Mouse (Mus musculus) retina, postnatal 7 days (tissue): ENCODE data around the gene Plcb3.

Experiments
- DNase-seq: peaks from one replicate; pipeline ENCODE4 v3.0.0-alpha.2; 2012; ENCODE audit warnings: low read depth, low spot score

The Plcb3 gene

DNA sequence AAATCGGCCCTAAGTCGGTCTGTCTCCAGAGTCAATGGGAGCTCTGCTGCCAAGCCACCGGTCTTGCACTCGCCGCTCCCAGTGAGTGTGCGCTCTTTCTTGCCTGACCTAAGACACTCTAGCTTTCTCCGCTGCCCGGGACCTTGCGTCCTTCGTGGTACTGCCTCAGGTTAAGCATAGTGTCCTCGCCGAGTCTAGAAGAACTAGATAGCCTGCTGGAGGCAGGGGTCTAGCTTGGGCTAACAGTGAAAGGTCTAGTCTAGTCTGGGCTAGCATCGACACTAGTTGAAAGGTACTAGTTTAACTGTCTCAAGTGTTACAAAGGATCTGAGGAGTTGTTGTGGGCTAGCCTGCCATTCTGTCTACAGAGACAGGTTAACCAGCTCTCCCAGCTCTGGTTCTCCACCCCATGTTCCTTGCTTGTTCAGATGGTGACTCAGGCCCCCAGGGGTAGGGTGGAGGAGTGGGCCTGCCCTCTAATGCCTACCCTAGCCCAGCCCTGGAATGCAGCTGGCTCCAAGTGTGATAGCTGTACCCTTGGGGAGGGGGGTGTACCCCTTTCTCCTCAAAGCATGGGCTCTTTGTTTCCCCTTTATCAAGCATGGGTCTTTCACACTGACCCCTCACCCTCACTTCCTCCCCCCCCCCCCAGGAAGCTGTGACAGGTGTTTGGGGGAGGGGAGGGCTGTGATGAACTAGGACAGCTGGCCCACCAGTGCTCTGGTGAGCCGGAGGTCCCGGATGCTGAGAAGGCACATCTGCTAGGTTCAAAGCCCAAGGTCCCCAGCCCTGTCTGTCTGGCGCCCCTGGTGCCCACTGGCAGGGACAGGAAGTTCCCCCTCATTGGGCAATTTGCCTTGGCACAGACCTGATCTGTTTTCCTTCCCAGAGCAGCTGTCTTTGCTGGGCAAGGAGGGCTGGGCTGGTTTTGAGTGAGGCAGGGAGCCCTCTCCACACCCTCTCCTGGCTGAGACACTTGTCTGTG, at the start of gene Plcb3:
Gene Plcb3 (minus strand): TSS at position 934 of the 985 bp plus-strand sequence.
- no peak for DNase-seq

DNA sequence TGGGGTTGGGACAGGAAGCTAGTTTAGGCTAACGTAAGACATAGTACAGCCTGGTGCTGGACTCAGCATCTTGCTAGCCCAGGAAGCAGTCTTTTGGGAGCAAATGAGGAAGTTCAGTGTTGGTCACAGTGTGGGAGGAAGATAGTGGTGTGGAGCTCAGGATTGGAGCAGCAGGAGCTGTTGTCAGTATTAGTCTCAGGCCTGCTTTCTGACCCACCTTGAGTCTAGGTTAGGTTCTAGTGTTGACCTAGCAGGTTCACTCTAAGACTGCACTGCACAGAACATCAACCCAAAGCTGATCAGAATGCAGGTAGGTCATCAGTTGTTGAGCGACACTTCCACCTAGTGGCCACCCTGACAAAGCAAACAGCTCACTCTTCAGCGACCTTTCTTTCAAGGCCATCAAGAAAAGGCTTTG, 44.0 kb upstream of the Plcb3 start:
- DNase-seq: peak; percentile 54

DNA sequence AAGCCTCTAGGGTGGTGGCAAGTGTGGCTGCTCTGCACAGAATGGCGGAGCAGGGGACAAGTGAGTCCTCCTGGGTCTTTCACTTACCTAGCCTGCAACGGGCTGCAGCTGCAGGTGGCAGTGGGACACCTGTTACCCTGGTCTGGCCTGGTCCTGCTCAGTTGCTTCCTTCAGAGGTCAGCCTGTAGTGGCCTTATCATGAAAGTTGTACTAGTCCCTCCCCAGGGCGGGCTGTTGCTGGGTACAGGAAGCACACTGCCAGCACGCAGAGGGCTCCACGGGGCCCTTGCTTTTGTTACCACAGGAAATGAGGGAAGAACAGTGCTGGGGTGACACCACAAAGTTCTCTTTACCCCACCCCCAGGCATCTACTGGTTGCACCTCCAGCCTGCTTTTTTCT, 42.9 kb upstream of the Plcb3 start, which contains the start of gene Fermt3:
Gene Fermt3 (minus strand): TSS at position 279 of the 400 bp plus-strand sequence.
- no peak for DNase-seq

DNA sequence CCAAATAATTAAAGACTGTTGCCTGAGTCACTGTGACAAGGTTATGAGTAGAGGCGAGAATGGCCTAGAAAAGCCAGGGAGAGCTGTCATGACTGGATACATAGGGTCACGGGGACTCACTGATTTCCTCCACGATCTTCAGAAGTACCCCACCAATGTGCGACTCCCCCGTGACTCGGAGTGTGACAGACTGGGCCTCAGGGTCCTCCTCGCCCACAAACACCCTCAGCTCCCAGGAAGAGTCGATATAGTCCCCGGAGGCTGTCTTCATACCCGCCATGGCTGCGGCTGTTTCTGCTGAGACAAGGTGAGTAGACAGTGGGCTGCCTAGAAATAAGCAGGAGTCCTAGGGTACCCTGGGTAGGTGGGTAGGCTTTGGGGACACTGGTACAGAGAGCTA, 42.3 kb upstream of the Plcb3 start:
- DNase-seq: no peak

DNA sequence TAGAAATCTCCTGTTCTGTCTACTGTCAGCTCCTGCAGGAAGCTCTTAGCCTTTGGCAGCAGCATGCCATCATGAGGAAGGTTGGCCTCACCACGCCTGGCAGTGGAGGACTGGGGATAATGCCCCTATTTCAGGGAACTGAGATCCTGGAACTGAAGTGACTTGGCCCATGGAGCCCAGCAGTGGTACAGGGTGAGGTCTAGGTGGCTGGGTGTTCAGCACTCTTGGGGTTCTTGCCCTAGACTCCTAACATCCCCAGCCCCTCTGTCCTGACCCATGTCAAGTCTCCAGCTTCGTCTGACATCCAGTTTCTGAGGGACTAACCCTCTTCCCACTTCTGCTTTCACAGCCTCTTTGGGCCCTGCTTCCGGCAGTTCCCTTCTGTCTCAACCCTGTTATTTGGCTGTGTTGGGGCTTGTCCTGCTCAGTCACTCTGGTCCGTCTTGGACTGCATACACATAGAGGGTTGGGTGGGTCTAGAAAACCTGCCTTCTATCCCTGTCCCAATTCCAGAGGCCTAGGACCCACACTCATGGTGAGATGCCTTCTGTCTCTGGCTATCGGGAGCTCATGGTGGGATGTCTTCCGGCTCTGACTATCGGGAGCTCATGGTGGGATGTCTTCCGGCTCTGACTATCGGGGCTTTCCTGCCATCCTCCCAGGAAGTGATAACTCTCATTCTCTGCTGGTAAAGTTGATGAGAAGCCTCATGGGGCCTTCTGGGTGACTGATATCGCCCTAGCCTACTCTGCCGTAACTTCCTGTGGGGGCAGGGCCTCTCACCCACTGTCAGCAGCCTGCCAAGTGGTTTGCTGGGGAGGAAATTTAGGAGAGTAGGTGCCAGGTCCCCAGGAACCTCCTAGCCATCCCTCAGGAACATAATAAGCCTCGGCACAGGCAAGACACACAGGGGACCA, 41.5 kb upstream of the Plcb3 start:
- DNase-seq: no peak

DNA sequence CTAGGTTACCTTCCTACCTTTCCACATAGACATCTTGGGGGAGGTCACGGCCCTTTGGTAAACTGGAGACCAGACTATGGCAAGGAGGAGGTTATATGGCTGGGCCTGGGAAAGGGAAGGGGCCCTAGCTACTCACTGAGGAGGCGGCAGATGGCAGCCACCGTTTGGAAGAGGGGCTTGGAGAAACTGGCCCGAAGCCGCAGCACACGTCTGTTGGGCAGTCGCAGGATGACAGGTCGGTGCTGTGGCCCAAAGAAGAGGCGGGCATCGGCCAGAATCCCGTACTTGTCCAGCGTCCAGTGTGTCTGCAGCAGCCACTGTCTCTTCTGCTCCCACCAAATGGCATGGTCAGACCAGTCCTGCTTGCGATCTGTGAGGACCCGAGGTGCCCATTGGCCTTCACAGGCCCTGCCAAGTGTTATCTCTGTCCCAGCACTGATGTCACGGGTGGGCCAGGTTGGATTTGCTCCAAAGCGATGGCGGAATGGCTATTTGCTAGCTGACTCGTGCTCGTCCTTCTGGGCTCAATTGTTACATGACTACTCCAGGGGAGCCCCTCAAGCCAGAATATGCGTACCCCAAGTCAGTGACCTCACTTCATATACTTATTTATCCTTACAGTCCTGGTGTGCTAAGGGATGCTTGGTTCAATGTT, 38.3 kb upstream of the Plcb3 start:
- DNase-seq: no peak

DNA sequence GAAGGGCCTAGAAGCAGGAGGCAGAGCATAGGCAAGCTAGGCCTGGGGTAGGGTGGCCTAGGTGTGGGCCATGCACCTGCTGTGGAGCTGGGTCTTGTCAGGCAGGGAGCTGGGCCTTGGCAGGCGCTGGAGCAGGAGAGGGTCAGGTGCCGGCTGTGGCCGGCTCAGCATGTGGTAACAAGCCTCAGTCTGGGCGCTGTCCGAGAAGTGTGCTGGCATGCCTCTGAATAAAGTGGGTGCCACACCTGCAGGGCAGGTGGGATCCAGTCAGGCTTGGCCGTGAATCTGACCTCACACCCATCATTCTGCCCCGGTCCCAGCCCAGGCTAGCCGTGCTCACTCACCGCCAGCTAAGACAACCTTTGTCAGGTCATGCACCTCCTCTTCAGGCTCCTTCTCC, 37.7 kb upstream of the Plcb3 start:
- DNase-seq: no peak

DNA sequence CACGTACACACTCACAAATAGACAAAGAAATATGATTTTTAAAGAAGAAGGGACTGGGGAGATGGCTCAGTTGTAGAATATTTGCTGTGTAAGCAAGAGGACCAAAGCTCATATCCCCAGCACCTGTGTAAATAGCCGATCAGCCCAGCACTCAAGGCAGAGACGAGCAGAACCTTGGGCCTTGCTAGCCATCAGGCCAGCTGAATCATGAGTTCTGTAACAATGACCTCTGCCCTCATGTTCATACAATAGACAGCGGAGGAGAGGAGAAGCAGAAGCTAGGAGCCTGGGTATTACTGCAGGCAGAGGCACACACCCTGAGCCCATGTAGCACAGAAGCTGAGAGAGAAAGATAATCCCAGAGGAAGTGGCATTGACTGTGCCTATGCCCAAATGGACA, 36.2 kb upstream of the Plcb3 start:
- DNase-seq: no peak

DNA sequence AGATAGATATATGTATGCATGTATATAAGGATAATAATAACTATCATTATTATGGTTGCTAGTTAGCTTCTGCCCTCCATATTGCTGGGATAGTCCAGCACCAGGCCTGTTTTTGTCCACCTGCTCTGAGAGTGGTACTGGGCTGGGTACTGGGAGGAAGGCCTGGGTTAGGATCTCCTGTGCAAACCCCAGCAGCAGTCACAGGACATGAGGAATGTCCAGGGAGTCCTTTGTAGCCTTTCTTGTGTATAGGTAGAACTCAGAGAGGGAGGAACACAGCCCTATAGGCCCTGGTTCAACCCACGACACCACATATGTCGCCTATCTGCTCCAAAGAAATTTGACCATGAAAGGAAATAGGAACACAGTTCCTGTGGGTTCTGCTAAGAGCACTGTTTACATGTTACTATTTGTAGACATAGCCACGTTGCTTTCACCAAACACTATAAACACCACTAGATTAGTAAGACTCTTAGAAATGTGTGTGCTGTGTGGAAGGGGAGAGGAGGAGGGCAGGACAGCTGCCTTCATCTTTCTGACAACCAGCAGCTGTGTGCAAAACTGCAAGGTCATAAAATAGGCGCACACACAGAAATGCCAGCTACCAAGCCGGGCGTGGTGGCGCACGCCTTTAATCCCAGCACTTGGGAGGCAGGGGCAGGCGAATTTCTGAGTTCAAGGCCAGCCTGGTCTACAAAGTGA, 30.8 kb upstream of the Plcb3 start:
- DNase-seq: no peak

DNA sequence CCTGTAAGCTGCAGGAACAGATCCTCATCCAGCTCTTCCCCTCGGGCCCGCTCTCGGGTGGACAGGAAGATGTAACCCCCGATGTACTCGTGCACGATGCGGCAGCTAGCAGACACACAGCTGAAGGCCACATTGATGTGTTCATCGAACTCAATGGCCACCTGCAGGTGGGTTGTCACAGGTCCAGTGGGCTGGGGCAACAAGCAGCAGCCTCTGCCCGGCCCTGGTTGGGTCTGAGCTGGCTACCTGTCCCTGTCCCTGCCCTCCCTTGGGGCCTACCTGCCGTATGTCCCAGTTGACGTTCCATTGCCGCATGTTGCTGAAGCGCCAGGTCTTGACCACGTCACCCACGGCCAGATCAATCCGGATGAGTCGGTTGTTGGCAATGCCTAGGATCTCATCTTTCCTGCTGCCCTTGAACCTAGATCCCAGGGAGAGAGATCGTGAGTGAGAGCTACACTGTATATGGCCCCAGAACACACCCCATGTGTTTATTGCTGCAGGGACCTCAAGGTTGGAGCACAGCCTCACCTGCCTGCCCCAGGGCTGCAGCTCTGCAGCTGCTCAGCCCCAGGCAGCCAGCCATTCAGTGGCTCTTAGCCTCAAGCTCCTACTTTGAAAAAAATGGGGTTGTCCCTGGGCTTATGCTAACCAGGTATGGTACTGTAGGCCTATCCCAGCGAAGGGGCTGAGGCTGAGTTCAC, 23.2 kb upstream of the Plcb3 start:
- no peak for DNase-seq

DNA sequence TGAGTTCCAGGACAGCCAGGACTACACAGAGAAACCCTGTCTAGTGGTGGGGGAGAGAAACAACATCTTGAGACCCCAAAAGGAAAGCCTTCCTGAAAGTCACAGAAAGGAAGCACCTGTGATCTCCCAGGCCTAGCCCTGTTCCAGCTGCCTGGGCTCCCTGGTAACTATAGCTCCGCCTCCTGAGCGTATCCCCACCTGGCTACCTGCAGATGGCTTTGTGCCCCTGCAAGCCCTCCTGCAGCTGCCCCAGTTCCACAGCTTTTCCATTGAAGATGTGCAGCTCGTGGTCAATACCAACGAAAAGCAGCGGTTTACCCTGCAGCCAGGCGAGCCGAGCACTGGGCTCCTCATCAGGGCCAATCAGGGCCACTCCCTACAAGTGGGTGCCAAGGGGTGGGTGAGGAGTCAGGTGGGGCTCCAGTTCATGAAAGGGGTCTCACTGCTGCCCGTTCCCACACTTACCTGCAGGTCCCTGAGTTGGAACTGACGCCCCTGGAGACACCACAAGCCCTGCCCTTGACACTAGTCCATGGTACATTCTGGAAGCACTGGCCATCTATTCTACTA, 21.5 kb upstream of the Plcb3 start:
- no peak for DNase-seq

DNA sequence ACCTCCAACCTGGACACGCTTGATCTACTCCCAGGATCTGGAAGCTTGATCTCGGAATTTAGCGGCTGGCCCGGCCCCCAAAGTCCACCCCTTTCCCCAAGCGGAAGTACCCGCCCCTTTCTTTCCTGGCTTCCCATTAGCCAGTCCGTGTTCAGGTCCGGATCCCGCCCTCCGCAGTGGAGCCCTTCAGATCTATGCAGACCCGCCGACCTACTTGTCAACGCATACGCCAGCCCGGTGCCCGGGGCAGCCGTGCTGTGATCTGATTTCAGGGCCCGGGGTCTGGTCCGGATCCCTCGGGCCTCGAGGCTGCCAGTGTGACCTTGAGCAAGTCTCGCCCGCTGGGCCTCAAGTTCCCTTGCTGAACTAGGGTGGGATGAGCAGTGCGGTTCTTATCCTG, 19.7 kb upstream of the Plcb3 start, which contains the start of the genes Nudt22 and Trpt1:
Gene Nudt22 (minus strand): TSS at position 112 of the 400 bp plus-strand sequence.
Gene Trpt1 (plus strand): TSS at position 126 of the 400 bp plus-strand sequence.
- peak; percentile 72 for DNase-seq

DNA sequence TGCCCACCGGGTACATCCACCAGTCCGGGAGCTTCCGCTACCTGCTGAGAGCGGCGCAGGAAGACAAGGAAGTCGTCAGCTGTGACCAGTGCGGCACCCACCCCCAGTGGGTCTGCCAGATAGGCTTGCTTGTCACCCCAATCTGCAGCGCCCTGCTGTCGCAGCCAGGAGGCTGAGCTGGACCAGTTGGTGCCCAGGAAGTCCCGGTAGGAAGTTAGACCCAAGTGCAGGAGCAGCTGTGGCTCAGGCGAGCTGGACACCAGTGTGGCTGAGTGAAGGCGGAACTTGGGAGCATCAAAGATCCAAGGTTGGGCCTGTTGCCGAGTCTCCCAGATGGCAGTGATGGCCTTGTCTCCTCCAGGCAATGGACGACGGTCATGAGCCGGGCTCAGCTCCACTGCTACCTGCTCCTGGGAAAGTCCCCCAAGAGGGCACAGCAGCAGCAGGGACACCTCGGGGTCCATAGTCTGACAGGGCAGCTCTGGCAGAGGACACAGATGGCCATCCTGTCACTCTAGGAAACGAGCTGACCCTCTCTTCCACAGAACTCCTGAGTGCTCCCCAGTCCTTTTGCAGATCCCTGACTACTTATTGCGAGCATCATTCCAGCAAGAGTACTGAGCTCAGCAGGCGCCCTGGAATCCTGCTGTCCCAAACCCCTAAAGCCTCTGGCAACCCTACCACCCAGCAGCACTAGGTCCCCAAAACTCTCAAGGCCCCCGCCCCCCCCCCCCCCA, 19.2 kb upstream of the Plcb3 start:
- no peak for DNase-seq

DNA sequence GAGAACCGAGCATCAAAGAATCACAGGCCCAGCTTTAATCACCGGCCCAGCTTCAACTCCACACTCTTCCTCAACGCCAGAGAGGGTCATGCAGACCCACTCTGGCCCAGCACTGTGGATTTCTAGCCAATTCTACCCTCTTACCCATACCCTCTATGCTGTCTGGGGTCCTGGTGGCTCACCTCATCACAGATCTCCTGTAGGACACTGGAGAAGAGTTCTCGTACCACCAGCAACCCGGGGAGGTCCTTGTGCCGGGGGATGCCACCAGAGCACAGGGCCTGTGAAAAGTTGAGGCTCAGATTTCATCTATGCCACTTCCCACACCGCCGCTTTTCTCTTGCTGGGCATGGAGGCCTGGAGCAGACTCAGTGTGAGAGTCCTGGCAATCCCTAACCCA, 18.2 kb upstream of the Plcb3 start:
- DNase-seq: no peak

DNA sequence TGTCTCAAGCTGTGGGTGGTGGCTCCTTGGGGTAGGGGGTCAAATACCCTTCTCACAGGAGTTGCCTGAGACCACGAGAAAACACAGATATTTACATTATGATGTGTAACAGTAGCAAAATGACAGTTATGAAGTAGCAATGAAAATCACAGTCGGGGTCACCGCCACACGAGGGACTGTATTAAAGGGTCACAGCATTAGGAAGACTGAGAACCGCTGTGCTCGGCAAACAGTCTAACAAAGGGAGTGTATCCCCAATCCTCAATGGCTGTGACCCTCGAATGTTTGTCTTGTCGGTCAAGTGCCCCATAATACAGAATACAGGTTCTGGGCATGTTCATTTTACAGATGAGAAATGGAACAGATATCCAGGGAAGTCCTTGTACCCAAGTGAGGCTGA, 17.7 kb upstream of the Plcb3 start:
- no peak for DNase-seq

DNA sequence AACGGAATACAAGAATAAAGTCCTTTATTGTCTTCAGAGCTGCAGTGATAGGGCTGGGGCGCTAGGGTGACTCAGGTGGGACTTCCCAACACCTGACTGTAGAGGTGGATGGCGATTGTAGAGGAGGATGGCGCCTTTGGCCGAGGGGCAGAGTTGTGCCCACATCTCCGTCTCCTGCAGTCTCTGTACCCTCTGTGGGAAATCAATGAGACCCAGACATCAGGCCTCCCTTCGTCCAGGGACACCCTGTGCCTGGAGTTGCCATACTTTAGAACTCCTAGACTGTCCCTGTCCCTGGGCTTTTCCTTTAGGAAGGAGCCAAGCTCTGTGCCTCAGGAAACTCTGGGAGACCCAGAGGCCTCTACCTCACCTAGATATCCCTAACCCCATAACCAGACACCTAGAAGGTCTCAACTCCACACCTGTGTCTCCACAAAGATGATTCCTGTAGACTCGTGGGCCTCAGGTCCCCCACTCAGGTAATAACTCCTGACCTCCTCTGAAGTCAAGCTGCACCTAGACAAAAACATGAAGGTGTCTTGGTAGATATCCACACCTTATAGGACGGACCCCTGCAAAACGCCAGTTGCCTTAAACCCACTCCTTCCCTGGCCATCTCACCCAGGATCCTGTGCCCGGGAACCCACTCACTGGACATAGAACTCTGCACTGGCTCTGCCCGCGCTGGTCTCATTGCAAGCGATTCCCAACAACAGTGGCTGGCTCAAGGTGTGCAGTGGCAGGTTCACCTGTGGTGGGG, 16.9 kb upstream of the Plcb3 start:
- no peak for DNase-seq

DNA sequence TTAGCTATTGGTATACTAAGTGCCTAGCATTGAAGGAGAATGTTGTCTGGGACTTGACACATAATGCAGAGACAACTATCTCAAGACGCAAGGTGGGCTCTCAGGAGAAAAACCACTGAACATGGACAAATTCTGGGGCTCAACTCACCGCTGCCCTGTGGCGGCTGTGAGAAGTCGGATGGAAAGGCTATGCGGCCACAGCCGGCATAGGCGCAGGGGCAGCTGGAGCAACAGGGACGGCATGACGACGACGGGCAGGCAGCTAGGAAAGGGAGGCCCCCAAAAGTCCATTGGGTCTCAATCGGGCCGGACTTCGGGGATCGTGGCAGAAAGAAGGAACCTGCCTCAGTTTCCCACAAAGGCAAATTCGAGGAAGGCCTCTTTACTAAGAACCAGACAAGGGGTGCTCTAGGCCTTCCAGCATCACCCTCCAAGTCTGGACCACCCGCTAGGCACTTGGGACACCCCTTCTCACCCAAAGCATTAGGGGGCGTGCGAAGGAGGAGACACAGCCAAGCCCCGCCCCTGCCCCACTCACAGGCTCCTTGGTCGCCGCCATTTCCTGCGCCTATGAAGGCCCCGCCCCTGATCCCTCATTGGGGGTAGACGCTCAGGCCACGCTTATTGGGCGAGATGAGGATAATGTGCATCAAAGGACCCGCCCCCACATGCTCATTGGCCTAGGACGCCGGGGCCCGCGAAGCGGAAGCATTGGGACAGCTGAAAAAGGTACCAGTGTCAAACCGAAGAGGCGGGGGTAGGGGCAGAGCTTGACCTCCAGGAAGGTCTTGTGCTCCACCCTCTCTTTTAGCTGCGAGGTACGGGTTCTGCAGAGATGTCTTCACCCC, 16.0 kb upstream of the Plcb3 start, which contains the start of gene Dnajc4:
Gene Dnajc4 (minus strand): TSS at position 562 of the 848 bp plus-strand sequence.
- peak; percentile 88 for DNase-seq
